Mouse (Mus musculus): Measurements from ENCODE around the gene Oxgr1.

- TF ChIP-seq ZMIZ1 (IDR thresholded peaks at IDR 0.05; ENCODE audit: low read depth, low read length) (no peak), CTCF (conservative IDR thresholded peaks at IDR 0.05 in 1 of 2, IDR thresholded peaks at IDR 0.05 in 1 of 2; ENCODE audit: low read depth in 2 of 2, low read length in 2 of 2) (no peak), SMC3 (IDR thresholded peaks at IDR 0.05; ENCODE audit: low read depth, low read length) (no peak), EP300 (IDR thresholded peaks at IDR 0.05; ENCODE audit: low read length) (no peak), POLR2A (IDR thresholded peaks at IDR 0.05; ENCODE audit: low read depth, low read length) (no peak)
These were observed at the start of gene Oxgr1 for GRCm38 (mm10) chr14:120042187-120042820.
